Mouse (Mus musculus) kidney, adult 2 months (tissue): ENCODE measurements around the gene Sox21.

Experiments
- CTCF ChIP-seq: fragments of 200-500 bp; conservative IDR thresholded peaks from 2 replicates; pipeline ENCODE4 v1.5.1; 2011; ENCODE audit warnings: low read depth, mild to moderate bottlenecking, control low read depth, low read length, moderate library complexity, mixed read lengths; ENCODE audit not compliant: insufficient read depth, insufficient read length
- POLR2A ChIP-seq: fragments of 200-500 bp; IDR thresholded peaks from one replicate; pipeline ENCODE4 v1.6.1; 2011; ENCODE audit warnings: low read depth, low read length, control low read depth

DNA sequence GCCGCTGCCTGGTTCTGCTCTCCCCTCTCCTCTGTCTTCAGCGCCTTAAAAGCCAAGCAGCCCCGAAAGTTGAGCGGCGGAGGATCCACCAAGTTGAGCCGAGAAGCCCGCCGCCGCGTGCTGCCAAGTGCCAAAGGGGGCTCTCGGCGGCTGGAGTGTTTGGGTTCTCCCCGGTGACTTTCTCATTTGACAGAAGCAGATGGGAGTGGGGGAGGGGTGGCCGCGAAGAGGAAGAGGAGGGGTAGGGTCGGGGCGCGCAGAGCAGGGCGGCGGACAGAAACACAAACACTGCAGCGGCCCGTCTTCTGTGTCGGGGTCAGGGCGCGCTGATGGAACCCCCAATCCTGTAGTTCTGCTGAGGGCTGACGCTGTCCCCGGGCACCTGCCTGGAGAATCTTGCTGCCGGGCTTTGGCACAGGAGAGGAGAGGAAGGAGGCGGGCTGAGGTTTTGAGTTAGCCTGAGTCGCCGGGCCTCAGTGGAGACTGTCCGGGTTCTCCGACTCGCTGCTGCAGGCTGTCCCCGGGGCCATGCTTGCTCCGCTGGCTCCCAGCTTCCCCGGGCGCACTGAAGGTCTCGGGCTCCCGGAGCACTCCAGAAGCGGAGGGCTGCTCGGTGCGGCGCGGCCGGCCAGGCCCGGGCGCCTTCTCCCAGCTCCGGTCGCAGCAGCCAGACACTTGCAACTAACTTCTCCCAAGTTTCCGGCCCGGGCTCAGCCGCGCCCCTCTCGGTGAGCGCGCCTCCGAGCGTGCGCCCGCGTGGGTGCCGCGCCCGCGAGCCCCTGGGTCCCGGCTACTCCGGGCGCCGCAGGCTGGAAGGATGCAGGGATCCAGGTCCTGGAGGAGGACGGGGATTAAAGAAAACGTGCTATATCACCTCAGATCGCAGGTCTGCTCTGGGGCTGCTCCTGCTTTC is 601 bp downstream of the Sox21 start:
- TF ChIP-seq CTCF (no peak), POLR2A (no peak)
